Mouse (Mus musculus) frontal cortex, postnatal 36 days (tissue): ENCODE results near the gene Utp20.
"Not testable (repeated sequence)": the region's sequence is repeated elsewhere in the genome, so short reads cannot be mapped to it uniquely, and the experiment has no call there.

Experiments used
- DNase-seq, 2 experiments: peaks; one replicate each; pipeline ENCODE4 v3.0.0; 2022; ENCODE audit warnings: low spot score in 2 of 2

Gene Utp20

DNA sequence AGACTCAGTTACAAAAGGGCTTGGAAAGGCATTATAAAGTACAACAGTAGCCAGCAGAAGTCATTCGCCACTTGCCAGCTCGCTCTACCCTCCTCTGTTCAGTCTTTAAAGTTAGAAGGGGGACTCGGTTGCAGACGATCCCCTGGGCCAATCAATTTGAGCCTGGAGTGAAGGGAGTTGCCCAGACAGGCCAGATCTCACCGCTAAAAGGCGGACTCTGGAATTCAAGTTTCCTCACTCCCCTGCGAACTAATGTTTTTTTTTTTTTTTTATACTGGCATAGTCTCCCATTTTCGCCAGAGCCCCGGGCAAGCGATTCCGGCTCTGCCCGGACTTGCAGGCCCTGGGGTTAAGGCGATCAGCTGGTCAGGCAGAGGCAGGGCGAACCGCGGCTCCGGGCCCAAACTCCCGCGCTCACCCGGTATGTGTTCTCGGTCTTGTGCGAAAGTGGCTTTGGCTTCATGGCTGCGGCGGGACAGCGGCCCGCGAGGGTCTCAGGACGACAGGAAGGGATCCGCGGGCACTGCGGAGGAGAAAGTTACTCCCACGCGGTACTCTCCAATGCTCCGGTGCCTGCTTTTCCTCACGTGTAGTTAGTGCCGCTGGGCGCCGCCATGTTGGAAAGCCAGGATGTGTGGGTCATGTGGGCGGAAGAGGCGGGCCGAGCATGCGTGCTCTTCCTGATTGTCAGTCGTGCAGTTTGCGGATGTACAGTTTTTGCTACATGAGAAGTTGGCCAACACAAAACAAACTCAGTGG is at the start of gene Utp20:
Gene Utp20 (minus strand): TSS at position 617 of the 759 bp plus-strand sequence.
- peak; percentile 82 to 86 for DNase-seq

GRCm38 (mm10) chr10:88874870-88875269 is 48.3 kb upstream of the Utp20 start:
- DNase-seq, result no peak

DNA sequence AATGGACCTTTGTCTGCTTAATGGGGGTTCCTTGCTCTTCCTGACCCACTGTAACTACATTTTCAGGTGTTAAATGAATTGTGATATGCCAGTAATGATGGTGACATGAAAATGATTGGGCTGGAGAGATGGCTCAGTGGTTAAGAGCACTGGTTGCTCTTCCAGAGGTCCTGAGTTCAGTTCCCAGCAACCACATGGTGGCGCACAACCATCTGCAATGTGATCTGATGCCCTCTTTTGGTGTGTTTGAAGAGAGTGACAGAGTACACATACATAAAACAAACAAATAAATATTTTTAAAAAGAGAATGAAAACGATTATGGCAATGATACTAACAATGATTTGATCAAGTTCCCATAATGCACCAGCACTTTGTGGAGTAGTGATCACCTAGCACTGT is 39.4 kb upstream of the Utp20 start:
- no peak for DNase-seq

GRCm38 (mm10) chr10:88862293-88862692 is 35.7 kb upstream of the Utp20 start:
- DNase-seq, result no peak

DNA sequence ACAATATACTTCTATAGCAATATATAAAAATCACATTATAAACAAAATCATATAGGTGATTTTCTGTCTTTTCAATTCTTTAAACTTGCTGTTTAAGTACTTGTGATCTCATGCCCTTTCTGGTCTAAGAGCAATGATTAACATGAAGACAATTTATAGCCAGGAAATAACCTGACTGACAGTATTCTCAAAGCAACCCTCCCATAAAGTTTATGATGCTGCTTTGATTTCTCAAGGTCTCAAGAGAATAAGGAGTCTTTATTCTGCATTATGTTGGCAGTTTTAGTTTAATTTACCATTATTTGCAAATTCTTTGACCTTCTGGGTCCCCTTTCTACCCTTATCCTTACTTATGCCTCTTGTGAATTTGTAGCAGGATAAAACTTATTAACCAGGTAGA is 34.8 kb upstream of the Utp20 start:
- no peak for DNase-seq

- DNase-seq, result no peak
These were observed 34.3 kb upstream of the Utp20 start for GRCm38 (mm10) chr10:88860911-88861310.

DNA sequence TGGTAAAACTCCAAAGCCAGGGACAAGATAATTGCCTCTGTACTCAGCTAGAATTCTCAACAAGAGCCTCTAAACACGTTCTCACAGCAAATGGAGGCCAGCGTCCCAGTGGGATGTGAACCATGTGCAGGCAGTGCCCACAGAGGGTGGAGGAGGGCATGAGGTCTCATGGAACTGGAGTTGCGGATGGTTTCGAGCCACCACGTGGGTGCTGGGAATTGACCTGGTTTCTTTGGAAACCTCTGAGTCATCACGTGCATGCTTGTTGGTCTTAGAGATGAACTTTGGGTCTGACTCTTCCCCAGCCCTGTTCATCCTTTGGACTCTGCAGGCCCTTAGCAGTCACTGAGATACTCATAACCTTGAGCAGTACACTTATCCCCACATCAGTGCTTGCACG is 26.7 kb upstream of the Utp20 start:
- DNase-seq, result no peak

GRCm38 (mm10) chr10:88849976-88850375 is 23.4 kb upstream of the Utp20 start:
- peak in 1 of 2 experiments; percentile 5 for DNase-seq

DNA sequence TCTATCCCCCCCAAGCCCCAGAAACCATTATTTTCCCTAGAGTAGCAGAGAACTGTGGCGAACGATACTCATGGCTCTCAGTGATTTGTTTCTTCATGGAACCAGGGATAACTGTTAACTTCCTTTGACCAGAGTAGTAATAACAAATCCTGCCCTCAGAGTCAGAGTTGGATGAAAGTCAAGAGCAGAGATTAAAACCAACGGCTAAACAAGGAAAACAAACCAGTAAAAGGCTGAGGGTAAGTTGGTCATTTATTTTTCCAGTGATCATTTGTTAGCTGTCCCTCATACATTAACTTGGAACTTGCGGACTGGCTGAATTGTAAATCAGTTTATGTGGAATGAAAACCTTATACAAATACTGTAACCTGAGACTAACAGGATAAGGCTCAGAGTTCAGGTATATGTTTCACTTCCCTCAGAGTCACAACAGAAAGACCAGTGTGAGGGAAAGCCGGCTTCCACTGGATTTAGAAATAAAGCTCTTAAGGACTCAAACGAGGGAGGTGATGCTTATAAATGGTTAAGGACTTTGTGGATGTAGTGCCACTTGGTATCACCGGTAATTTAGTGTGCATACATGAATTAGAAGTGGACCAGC is 22.4 kb upstream of the Utp20 start:
- DNase-seq, result no peak

DNA sequence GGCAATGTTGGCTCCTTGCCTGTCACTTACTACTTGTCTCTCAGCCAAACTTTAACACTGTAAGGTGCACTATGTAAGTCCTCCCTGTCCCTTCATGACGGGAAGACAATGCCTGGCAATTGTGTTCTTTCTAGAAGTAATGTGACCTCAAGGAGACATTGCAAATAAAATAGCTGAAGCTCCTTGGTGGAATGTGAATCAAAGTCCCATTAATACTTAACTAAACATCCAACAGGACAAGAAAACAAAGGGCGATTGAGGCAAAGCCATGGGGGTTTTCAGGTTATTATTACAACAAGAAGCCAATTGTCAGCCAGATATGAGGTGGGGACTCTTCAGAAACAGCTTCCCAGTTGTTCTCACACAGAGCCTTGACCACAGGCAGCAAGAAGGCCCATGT is 7.6 kb upstream of the Utp20 start:
- no peak for DNase-seq

DNA sequence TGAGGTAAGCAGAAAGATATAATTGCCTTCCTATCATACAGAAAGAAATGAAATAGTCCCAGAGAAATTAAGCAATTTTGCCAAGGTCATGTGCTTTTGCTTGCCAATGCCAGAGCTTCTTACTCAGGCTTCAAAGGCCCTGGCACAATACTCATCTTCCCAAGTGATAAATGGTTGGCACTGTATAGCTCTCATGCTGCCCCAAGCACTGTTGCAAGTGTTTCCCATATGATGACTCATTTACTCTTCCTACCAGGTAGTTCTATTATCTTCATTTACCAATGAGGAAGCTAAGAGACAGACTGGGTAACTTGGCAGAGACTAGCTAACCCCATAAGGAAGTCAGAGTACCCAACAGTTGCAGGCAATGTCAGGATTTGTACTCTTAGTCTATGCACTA is 1.8 kb upstream of the Utp20 start:
- DNase-seq, result no peak

- no peak for DNase-seq
These were observed 992 bp upstream of the Utp20 start for GRCm38 (mm10) chr10:88827596-88827995.

DNA sequence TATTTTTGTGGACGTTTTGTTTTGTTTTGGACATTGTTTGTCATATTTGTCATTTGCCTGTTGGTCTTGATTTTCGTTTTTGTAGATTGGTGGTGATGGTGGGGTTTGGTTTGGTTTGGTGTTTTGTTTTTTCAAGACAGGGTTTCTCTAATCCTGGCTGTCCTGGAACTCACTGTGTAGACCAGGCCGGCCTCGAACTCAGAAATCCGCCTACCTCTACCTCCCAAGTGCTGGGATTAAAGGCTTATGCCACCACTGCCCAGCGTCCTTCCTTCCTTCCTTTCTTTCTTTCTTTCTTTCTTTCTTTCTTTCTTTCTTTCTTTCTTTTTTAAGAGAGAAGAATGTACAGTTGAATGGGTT is 323 bp upstream of the Utp20 start:
- DNase-seq, result not testable (repeated sequence)

- peak in 1 of 2 experiments; percentile 23 for DNase-seq
These were observed 9.3 kb downstream of the Utp20 start for GRCm38 (mm10) chr10:88817335-88817734.

DNA sequence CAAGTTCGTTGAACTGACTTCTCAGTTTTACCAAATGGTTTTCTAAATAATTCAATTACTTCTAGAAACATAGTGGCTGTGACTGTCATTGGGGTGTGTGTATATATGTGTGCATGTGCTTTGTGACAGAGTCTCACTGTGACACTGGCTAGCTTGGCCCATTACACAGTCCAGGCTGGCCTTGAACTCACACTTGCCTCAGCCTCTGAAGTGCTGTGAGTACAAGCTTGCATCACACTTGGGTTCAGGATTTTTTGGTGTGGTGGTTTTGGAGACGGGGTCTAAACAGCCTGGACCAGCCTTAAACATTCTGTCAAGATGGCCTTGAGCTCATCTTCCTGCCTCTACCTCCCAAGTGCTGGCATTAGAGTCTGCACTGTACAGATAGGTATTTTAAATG is 11.3 kb downstream of the Utp20 start:
- DNase-seq, result no peak

- DNase-seq, result no peak
These were observed 14.9 kb downstream of the Utp20 start for GRCm38 (mm10) chr10:88811704-88812103.

DNA sequence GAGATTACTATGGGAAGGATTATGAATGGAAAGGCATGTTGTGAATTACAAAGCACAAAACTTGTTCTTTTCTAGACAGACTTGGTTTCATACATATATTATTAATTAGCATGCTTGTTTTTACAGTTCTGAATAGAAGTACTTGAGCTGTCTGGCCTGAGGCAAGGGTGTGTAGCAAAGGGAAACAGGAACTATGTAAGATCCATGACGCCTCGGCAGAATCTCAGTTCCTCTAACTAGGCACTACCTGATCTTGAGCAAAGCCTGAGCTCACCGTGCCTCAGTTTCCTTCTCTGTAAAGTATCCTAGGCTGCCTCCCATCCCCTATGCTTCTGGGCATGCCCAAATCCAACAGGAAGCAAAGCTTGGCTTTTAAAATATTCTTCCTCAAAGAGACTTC is 24.4 kb downstream of the Utp20 start:
- DNase-seq, result no peak

- no peak for DNase-seq
These were observed 27.2 kb downstream of the Utp20 start for GRCm38 (mm10) chr10:88799381-88799780.

DNA sequence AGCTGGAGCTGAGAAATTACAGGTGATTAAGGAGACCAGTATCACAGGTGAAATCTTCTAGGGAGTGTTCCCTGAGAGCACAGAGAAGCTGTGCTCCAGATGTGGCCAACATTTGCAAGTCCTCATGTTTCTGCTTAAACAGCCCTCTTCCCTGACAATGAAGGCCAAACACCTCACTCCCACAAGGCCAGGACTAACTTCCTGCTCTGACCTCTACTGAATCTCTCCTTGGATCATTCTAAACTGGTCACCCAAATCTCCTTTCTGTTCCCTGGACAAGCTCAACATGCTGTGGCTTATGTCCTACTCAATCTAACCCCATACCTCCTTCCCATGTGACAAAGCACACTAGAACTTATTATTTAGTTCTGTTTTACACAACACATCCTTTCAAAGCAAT is 29.2 kb downstream of the Utp20 start:
- no peak for DNase-seq

- no peak for DNase-seq
These were observed 29.7 kb downstream of the Utp20 start for GRCm38 (mm10) chr10:88796939-88797338.

DNA sequence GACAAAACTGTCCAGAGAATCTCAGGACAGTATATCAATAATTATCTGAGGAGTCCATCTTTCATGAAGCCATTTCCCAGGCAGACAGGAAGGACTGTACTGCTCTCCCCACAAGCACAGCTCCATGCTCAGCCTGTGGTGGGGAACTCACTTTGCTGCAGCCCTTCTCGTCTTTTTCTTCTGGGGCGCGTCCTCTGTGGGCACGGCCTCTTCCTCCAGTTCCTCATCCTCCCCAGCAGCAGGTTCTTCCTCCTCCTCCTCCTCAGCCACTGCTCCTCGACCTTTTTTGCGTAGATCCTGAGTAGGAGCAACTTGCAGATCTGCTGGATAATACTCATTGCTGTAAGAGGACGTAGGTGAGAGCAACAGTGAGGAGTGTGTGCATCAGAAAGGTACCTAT is 31.4 kb downstream of the Utp20 start:
- no peak for DNase-seq

DNA sequence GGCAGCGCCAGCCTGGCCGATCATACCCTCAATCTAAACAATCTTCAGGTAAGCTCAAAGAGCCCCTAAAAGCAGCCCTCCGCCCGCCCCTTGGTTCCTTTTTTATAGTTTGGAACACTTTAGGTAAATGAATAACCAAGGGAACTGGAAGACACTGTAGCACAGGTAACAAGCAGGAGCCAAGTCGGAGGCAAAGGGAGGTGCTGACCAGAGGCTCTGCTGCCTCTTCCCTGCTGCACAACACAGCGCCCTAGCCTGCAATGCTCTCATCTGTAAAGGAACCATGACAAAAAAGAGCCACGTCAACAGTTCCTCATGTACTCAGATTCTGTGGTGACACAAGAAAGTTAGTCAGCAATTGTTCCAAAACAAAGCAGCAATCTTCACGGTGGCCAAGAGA is 32.0 kb downstream of the Utp20 start:
- no peak for DNase-seq

DNA sequence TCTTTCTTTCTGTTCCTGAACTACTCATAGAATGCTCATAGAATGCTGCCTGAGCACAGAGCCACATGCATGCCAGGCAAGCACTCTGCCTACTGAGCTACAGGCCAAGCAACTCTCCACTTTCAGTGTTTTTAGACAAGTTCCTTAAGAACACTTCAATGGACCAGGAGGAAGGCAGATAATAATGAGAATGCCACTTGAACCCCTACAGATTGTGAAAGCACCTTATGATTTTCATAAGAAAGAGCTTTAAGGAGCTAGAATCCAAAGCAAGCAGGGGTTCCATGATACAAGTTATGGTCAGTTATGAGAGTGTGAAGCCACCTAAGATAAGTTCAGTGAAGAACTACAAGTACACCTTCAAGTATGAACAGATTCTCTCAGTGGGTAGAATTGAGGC is 32.9 kb downstream of the Utp20 start:
- DNase-seq, result no peak

DNA sequence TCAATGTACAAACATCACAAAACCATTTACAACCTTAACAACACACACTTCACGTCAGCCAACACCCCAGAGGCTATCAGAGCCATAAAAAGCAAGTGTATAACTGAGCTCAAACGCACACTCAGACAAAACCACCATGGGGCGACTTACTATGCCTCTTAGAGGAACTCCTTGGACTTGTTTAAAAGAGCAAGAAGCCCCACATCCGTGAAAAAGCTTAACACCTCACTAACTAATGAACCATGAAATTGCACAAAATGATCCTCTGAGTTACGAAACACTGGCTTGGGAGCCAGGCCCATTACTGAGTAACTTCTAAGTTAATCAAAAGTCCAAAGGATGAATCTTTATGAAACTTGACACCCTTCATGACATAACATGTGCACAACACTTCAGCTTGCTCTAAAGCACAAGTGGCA is 42.1 kb downstream of the Utp20 start:
- no peak for DNase-seq
